Mouse (Mus musculus) adrenal gland, adult 8-10 months (tissue): ENCODE measurements around the gene Bcar3. TPM values are rescaled to one million over a fixed set of nuclear protein-coding genes. Genes with fewer than 3 reads are reported as not detected.

ENCODE experiments used
- DNase-seq: peaks from one replicate; pipeline ENCODE4 v3.0.0; 2022
- total RNA-seq, 4 experiments: library from RNA; stranded (reverse); gene quantifications; 2 replicates each; pipeline ENCODE4 v1.2.4; 2022

The Bcar3 gene
- total RNA-seq, 4 experiments from 2014 or later = 64.1 to 91.3 (median 70.4) TPM

GRCm38 (mm10) chr3:122337992-122338391 is 44.1 kb downstream of the Bcar3 start:
- DNase-seq = no peak

GRCm38 (mm10) chr3:122338897-122339296 is 45.0 kb downstream of the Bcar3 start:
- no peak for DNase-seq

GRCm38 (mm10) chr3:122340135-122341068 is 46.5 kb downstream of the Bcar3 start:
- DNase-seq = no peak

- DNase-seq = no peak
Observed at GRCm38 (mm10) chr3:122343437-122343853, 49.5 kb downstream of the Bcar3 start.

- no peak for DNase-seq
Observed at GRCm38 (mm10) chr3:122344350-122344749, 50.4 kb downstream of the Bcar3 start.

GRCm38 (mm10) chr3:122345977-122346472 is 52.1 kb downstream of the Bcar3 start:
- DNase-seq = no peak

GRCm38 (mm10) chr3:122346600-122346999 is 52.7 kb downstream of the Bcar3 start:
- no peak for DNase-seq

- DNase-seq = no peak
Observed at GRCm38 (mm10) chr3:122348677-122349076, 54.7 kb downstream of the Bcar3 start.

GRCm38 (mm10) chr3:122352801-122353200 is 58.9 kb downstream of the Bcar3 start:
- no peak for DNase-seq

- no peak for DNase-seq
Observed at GRCm38 (mm10) chr3:122359426-122359825, 65.5 kb downstream of the Bcar3 start.

GRCm38 (mm10) chr3:122359954-122360353 is 66.0 kb downstream of the Bcar3 start:
- no peak for DNase-seq

- DNase-seq = no peak
Observed at GRCm38 (mm10) chr3:122360721-122361138, 66.8 kb downstream of the Bcar3 start.

- no peak for DNase-seq
Observed at GRCm38 (mm10) chr3:122362719-122363118, 68.8 kb downstream of the Bcar3 start.

- DNase-seq = no peak
Observed at GRCm38 (mm10) chr3:122364565-122364964, 70.6 kb downstream of the Bcar3 start.

GRCm38 (mm10) chr3:122365326-122365725 is 71.4 kb downstream of the Bcar3 start:
- peak; percentile 55 for DNase-seq

- DNase-seq = no peak
Observed at GRCm38 (mm10) chr3:122371646-122372341, 77.9 kb downstream of the Bcar3 start.

GRCm38 (mm10) chr3:122372617-122373016 is 78.7 kb downstream of the Bcar3 start:
- no peak for DNase-seq

- no peak for DNase-seq
Observed at GRCm38 (mm10) chr3:122376011-122376410, 82.1 kb downstream of the Bcar3 start.

- DNase-seq = no peak
Observed at GRCm38 (mm10) chr3:122376412-122376831, 82.5 kb downstream of the Bcar3 start.

GRCm38 (mm10) chr3:122376841-122377464 is 83.0 kb downstream of the Bcar3 start:
- DNase-seq = no peak

GRCm38 (mm10) chr3:122378634-122379033 is 84.7 kb downstream of the Bcar3 start:
- no peak for DNase-seq

GRCm38 (mm10) chr3:122380776-122381175 is 86.8 kb downstream of the Bcar3 start:
- DNase-seq = no peak

GRCm38 (mm10) chr3:122381591-122381990 is 87.7 kb downstream of the Bcar3 start:
- peak; percentile 59 for DNase-seq
